Mouse (Mus musculus) midbrain, embryonic 14.5 days (tissue): ENCODE measurements around the gene Pcbd1. TPM values are rescaled to one million over a fixed set of nuclear protein-coding genes. Genes with fewer than 3 reads are reported as not detected.
"Not testable (repeated sequence)": the region's sequence is repeated elsewhere in the genome, so short reads cannot be mapped to it uniquely, and the experiment has no call there.

ENCODE experiments used
- ATAC-seq: fragments of 200-750 bp; cut with Nextera tagmentation; 2 replicates; pipeline ENCODE4 v1.8.0; 2017; ENCODE audit warnings: moderate number of reproducible peaks, moderate library complexity; ENCODE audit not compliant: low FRiP score, low TSS enrichment
- DNase-seq: peaks from one replicate; pipeline ENCODE4 v3.0.0-alpha.2; 2015
- H3K27ac ChIP-seq: fragments of 300-500 bp; sonication (generic); replicated peaks from 2 replicates; pipeline ENCODE4 v1.5.1; 2014; ENCODE audit warnings: mild to moderate bottlenecking, low read depth, low read length, moderate library complexity
- H3K27me3 ChIP-seq: fragments of 300-500 bp; sonication (generic); 2 replicates; pipeline ENCODE4 v1.6.1; 2014; ENCODE audit warnings: low read length, control low read depth, mixed read lengths; ENCODE audit not compliant: control insufficient read depth, insufficient read depth
- H3K36me3 ChIP-seq: fragments of 300-500 bp; sonication (generic); 2 replicates; pipeline ENCODE4 v1.6.1; 2014; ENCODE audit warnings: low read length, control low read depth; ENCODE audit not compliant: control insufficient read depth, insufficient read depth
- H3K4me1 ChIP-seq: fragments of 300-500 bp; sonication (generic); 2 replicates; pipeline ENCODE4 v1.6.1; 2014; ENCODE audit warnings: mild to moderate bottlenecking, antibody characterized with exemption, low read length, control low read depth; ENCODE audit not compliant: control insufficient read depth, insufficient read depth
- H3K4me2 ChIP-seq: fragments of 300-500 bp; sonication (generic); 2 replicates; pipeline ENCODE4 v1.6.1; 2014; ENCODE audit warnings: mild to moderate bottlenecking, low read length, moderate library complexity
- H3K4me3 ChIP-seq: fragments of 300-500 bp; sonication (generic); replicated peaks from 2 replicates; pipeline ENCODE4 v1.5.1; 2014; ENCODE audit warnings: low read depth, low read length
- H3K9ac ChIP-seq: fragments of 300-500 bp; sonication (generic); replicated peaks from 2 replicates; pipeline ENCODE4 v1.6.1; 2014; ENCODE audit warnings: mild to moderate bottlenecking, low read length, moderate library complexity
- H3K9me3 ChIP-seq: fragments of 300-500 bp; sonication (generic); 2 replicates; pipeline ENCODE4 v1.6.1; 2016; ENCODE audit warnings: low read length, control low read depth, mixed read lengths; ENCODE audit not compliant: control insufficient read depth
- WGBS: fragments of 180-500 bp; shearing (Covaris S2); extraction: QIAGEN DNeasy Blood & Tissue Kit; methylation state at CpG from one replicate; pipeline ENCODE4 v1.1.7; 2014; 5-methylcytosine and 5-hydroxymethylcytosine counted together
- polyA plus RNA-seq: library from polyadenylated mRNA; unstranded; fragments of >200 nt; fragmentation: Nextera tagmentation; extraction: Ambion mirVana; gene quantifications from 2 replicates; pipeline ENCODE4 v1.2.1, GENCODE M21; 2014

Gene Pcbd1
- polyA plus RNA-seq, 1 experiment from 2014 or later: 39.8 TPM

GRCm38 (mm10) chr10:61080931-61081255, 8.2 kb upstream of the Pcbd1 start:
- Histone ChIP-seq H3K27ac (peak overlapping the region; percentile 80), H3K36me3 (no peaks in the 10 kb centered on the region), H3K9me3 (no peaks in the 10 kb centered on the region), H3K4me1 (peaks cover 3% of the 10 kb centered on the region; the same call in 1 of the 2 replicates), H3K9ac (no peak overlapping the region), H3K27me3 (no peaks in the 10 kb centered on the region), H3K4me3 (no peak overlapping the region), H3K4me2 (no peak overlapping the region)
- WGBS: 93% methylated on average over 11 of the region's 11 CpGs
- no peak for ATAC-seq
- no peak for DNase-seq

- no peak overlapping the region for H3K27ac ChIP-seq
- no peak overlapping the region for H3K4me3 ChIP-seq
- WGBS: 89% methylated on average over 2 of the region's 2 CpGs
- ATAC-seq (no peak), DNase-seq (no peak)
- no peak overlapping the region for H3K4me2 ChIP-seq
- no peak overlapping the region for H3K9ac ChIP-seq
- no peaks in the 10 kb centered on the region for H3K36me3 ChIP-seq
- H3K9me3 ChIP-seq: no peaks in the 10 kb centered on the region
- no peaks in the 10 kb centered on the region for H3K27me3 ChIP-seq
- H3K4me1 ChIP-seq: peaks cover 19% of the 10 kb centered on the region
These were observed 3.8 kb upstream of the Pcbd1 start for GRCm38 (mm10) chr10:61085364-61085763.

- Histone ChIP-seq H3K4me1 (peaks cover 16% of the 10 kb centered on the region), H3K27ac (0 out of 2 replicates have a peak overlapping the region, but pooled peaks have one; percentile 4), H3K27me3 (no peaks in the 10 kb centered on the region), H3K4me3 (no peak overlapping the region), H3K9ac (no peak overlapping the region), H3K36me3 (no peaks in the 10 kb centered on the region), H3K4me2 (no peak overlapping the region), H3K9me3 (no peaks in the 10 kb centered on the region)
- DNase-seq (peak; percentile 60), ATAC-seq (no peak)
- 20% methylated on average over 3 of the region's 3 CpGs for WGBS
These were observed 2.6 kb upstream of the Pcbd1 start for GRCm38 (mm10) chr10:61086502-61086901.

GRCm38 (mm10) chr10:61088468-61088867, 663 bp upstream of the Pcbd1 start:
- H3K36me3 ChIP-seq: no peaks in the 10 kb centered on the region
- no peak overlapping the region for H3K4me3 ChIP-seq
- H3K4me2 ChIP-seq: no peak overlapping the region
- WGBS: 90% methylated on average over 3 of the region's 3 CpGs
- H3K9me3 ChIP-seq: no peaks in the 10 kb centered on the region
- peak; percentile 51 for DNase-seq
- H3K9ac ChIP-seq: no peak overlapping the region
- ATAC-seq: no peak
- H3K27ac ChIP-seq: no peak overlapping the region
- H3K4me1 ChIP-seq: peaks cover 16% of the 10 kb centered on the region
- H3K27me3 ChIP-seq: no peaks in the 10 kb centered on the region

GRCm38 (mm10) chr10:61091866-61092265, 2.7 kb downstream of the Pcbd1 start:
- no peak overlapping the region for H3K4me3 ChIP-seq
- 79% methylated on average over 6 of the region's 6 CpGs for WGBS
- H3K4me1 ChIP-seq: peaks cover 10% of the 10 kb centered on the region
- no peak overlapping the region for H3K27ac ChIP-seq
- no peak overlapping the region for H3K9ac ChIP-seq
- H3K27me3 ChIP-seq: no peaks in the 10 kb centered on the region
- DNase-seq: no peak
- H3K4me2 ChIP-seq: no peak overlapping the region
- no peaks in the 10 kb centered on the region for H3K9me3 ChIP-seq
- peaks cover 4% of the 10 kb centered on the region for H3K36me3 ChIP-seq
- ATAC-seq: no peak

- 91% methylated on average over 3 of the region's 3 CpGs for WGBS
- Histone ChIP-seq H3K4me2 (no peak overlapping the region), H3K27ac (no peak overlapping the region), H3K36me3 (peaks cover 94% of the 10 kb centered on the region), H3K9ac (no peak overlapping the region), H3K4me1 (no peaks in the 10 kb centered on the region), H3K27me3 (no peaks in the 10 kb centered on the region), H3K4me3 (no peak overlapping the region), H3K9me3 (no peaks in the 10 kb centered on the region)
- DNase-seq (no peak), ATAC-seq (no peak)
These were observed 14.5 kb downstream of the Pcbd1 start for GRCm38 (mm10) chr10:61103564-61104114.

GRCm38 (mm10) chr10:61114246-61114720, 25.2 kb downstream of the Pcbd1 start:
- 95% methylated on average over 2 of the region's 2 CpGs for WGBS
- Histone ChIP-seq H3K4me3 (no peak overlapping the region), H3K36me3 (peaks cover 52% of the 10 kb centered on the region), H3K4me2 (no peak overlapping the region), H3K4me1 (no peaks in the 10 kb centered on the region), H3K9ac (no peak overlapping the region), H3K27ac (no peak overlapping the region), H3K9me3 (no peaks in the 10 kb centered on the region), H3K27me3 (no peaks in the 10 kb centered on the region)
- no peak for ATAC-seq
- DNase-seq: no peak

- H3K9me3 ChIP-seq, ATAC-seq, H3K9ac ChIP-seq, H3K4me1 ChIP-seq, DNase-seq, H3K4me2 ChIP-seq, H3K27ac ChIP-seq, H3K4me3 ChIP-seq, H3K27me3 ChIP-seq: not testable (repeated sequence)
- WGBS: over 99% methylated on average over 4 of the region's 4 CpGs
- H3K36me3 ChIP-seq: peaks cover 32% of the 10 kb centered on the region
These were observed 32.6 kb downstream of the Pcbd1 start for GRCm38 (mm10) chr10:61121732-61122131.

- Histone ChIP-seq H3K4me2 (no peak overlapping the region), H3K9ac (no peak overlapping the region), H3K27ac (no peak overlapping the region), H3K36me3 (peaks cover 27% of the 10 kb centered on the region), H3K4me1 (no peaks in the 10 kb centered on the region), H3K9me3 (no peaks in the 10 kb centered on the region), H3K27me3 (no peaks in the 10 kb centered on the region), H3K4me3 (no peak overlapping the region)
- ATAC-seq (no peak), DNase-seq (no peak)
- 93% methylated on average over 3 of the region's 3 CpGs for WGBS
These were observed 34.3 kb downstream of the Pcbd1 start for GRCm38 (mm10) chr10:61123276-61123913.
